Mouse (Mus musculus): ENCODE data around the gene Itm2c.

The Itm2c gene

GRCm38 (mm10) chr1:85894231-85894747 is at the start of gene Itm2c:
Itm2c (plus strand) TSS chr1:85894281.
- WGBS: under 1% methylated on average over 35 of the region's 35 CpGs

- WGBS: 83% methylated on average over 6 of the region's 6 CpGs
Measured at GRCm38 (mm10) chr1:85844981-85845380, 49.1 kb upstream of the Itm2c start.

GRCm38 (mm10) chr1:85845476-85845875 is 48.6 kb upstream of the Itm2c start:
- WGBS: 57% methylated on average over 3 of the region's 3 CpGs

GRCm38 (mm10) chr1:85849016-85849415 is 45.1 kb upstream of the Itm2c start:
- 92% methylated on average over 14 of the region's 14 CpGs for WGBS

- 68% methylated on average over 5 of the region's 5 CpGs for WGBS
Measured at GRCm38 (mm10) chr1:85850851-85851250, 43.2 kb upstream of the Itm2c start.

GRCm38 (mm10) chr1:85852996-85853689 is 40.9 kb upstream of the Itm2c start:
- WGBS: 69% methylated on average over 2 of the region's 2 CpGs

GRCm38 (mm10) chr1:85853865-85854264 is 40.2 kb upstream of the Itm2c start:
- WGBS: 79% methylated on average over 2 of the region's 2 CpGs

- 84% methylated on average over 2 of the region's 2 CpGs for WGBS
Measured at GRCm38 (mm10) chr1:85854475-85854874, 39.6 kb upstream of the Itm2c start.

- WGBS: 79% methylated on average over 3 of the region's 3 CpGs
Measured at GRCm38 (mm10) chr1:85856266-85856665, 37.8 kb upstream of the Itm2c start.

- 59% methylated on average over 6 of the region's 6 CpGs for WGBS
Measured at GRCm38 (mm10) chr1:85857261-85857754, 36.8 kb upstream of the Itm2c start.

GRCm38 (mm10) chr1:85864383-85864782 is 29.7 kb upstream of the Itm2c start:
- WGBS: 80% methylated on average over 10 of the region's 10 CpGs

GRCm38 (mm10) chr1:85870001-85870400 is 24.1 kb upstream of the Itm2c start:
- WGBS: 46% methylated on average over 7 of the region's 7 CpGs

GRCm38 (mm10) chr1:85870546-85870945 is 23.5 kb upstream of the Itm2c start:
- 57% methylated on average over 2 of the region's 2 CpGs for WGBS

- 93% methylated on average over 12 of the region's 12 CpGs for WGBS
Measured at GRCm38 (mm10) chr1:85882003-85882402, 12.1 kb upstream of the Itm2c start.

GRCm38 (mm10) chr1:85887221-85887620 is 6.9 kb upstream of the Itm2c start:
- WGBS: 94% methylated on average over 7 of the region's 7 CpGs

GRCm38 (mm10) chr1:85894748-85895360 is 773 bp downstream of the Itm2c start:
- 2% methylated on average over 30 of the region's 30 CpGs for whole genome bisulfite sequencing

GRCm38 (mm10) chr1:85895391-85895837 is 1.3 kb downstream of the Itm2c start:
- under 1% methylated on average over 15 of the region's 15 CpGs for WGBS

- WGBS: 30% methylated on average over 5 of the region's 5 CpGs
Measured at GRCm38 (mm10) chr1:85896110-85896509, 2.0 kb downstream of the Itm2c start.

- 12% methylated on average over 12 of the region's 12 CpGs for WGBS
Measured at GRCm38 (mm10) chr1:85896781-85897700, 3.0 kb downstream of the Itm2c start.

GRCm38 (mm10) chr1:85897901-85898760 is 4.0 kb downstream of the Itm2c start:
- 25% methylated on average over 8 of the region's 8 CpGs for WGBS
